Mouse (Mus musculus): ENCODE data around the gene Rab6b. TPM values are rescaled to one million over a fixed set of nuclear protein-coding genes. Genes with fewer than 3 reads are reported as not detected.
A peak's percentile ranks its signal among the peaks of the same experiment; 100 is the strongest.

Gene Rab6b
- polyA plus RNA-seq, 1 experiment from 2014 or later = 7.3 TPM

DNA sequence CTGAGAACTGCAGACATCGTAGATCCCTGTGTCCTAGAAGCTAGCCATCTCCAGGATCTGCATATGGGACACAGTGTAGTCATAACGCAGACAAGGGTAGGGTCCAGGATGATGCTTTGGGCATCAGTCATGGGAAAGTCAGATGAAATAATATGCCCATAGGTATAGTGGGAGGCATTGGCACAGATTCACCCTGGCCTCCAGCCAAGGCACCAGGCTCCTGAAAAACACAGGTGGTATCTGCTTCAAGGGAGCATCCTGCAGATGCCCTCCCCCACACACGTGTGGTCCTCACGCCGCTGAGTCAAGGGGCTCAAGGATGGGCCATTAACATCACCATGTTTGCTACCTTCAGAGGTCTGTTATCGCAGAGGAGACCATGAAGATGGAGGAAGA is 39.4 kb upstream of the Rab6b start:
- Histone ChIP-seq H3K27me3 (ENCODE audit: insufficient read depth, low read length) (no peaks in the 10 kb centered on the region), H3K4me3 (replicated peaks; ENCODE audit: low read depth, low read length) (no peak overlapping the region), H3K4me1 (replicated peaks; ENCODE audit: insufficient read depth, low read length) (peaks cover under 1% of the 10 kb centered on the region; the same call in 1 of the 2 replicates), H3K4me2 (ENCODE audit: low read length) (no peak overlapping the region), H3K36me3 (ENCODE audit: insufficient read depth, low read length) (no peaks in the 10 kb centered on the region), H3K27ac (no peak overlapping the region), H3K9me3 (replicated peaks; ENCODE audit: low read length) (no peaks in the 10 kb centered on the region), H3K9ac (ENCODE audit: low read depth, low read length) (no peak overlapping the region)
- no peak for DNase-seq (ENCODE audit: low spot score)
- 80% methylated on average over 6 of the region's 6 CpGs for WGBS
- ATAC-seq (replicated peaks; ENCODE audit: low FRiP score, low read depth) = no peak
- TF ChIP-seq CTCF (IDR thresholded peaks at IDR 0.05; ENCODE audit: low read depth) = no peak

DNA sequence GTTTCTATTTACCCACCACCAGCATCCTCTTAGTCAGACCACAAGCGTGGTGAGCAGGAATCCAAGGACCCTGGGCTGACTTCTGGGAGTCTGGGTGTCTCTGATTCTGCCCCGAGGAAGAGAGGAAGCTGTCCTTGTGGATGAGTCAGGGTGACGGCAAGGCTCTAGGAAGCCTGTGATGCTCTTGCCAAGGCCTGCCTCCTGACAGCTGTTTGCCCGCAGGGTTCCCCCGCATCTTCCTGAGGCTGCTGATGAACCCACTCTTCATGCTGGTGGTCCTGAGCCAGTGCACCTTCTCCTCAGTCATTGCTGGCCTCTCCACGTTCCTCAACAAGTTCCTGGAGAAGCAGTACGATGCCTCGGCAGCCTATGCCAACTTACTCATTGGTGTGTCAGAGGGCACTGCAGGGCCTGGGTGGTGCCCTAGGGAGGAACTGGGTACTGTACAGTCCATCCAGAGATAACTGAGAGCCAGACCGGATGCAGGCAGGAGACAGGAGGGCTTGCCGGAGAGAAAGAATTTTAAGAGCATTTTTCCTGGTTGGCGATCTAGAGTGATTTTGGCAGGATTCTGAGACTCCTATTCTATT is 38.6 kb upstream of the Rab6b start:
- no peak overlapping the region for H3K4me2 ChIP-seq (ENCODE audit: low read length)
- no peak for ATAC-seq (replicated peaks; ENCODE audit: low FRiP score, low read depth)
- WGBS = 79% methylated on average over 11 of the region's 11 CpGs
- H3K4me3 ChIP-seq (replicated peaks; ENCODE audit: low read depth, low read length) = no peak overlapping the region
- no peak overlapping the region for H3K9ac ChIP-seq (ENCODE audit: low read depth, low read length)
- H3K36me3 ChIP-seq (ENCODE audit: insufficient read depth, low read length) = no peaks in the 10 kb centered on the region
- H3K27me3 ChIP-seq (ENCODE audit: insufficient read depth, low read length) = no peaks in the 10 kb centered on the region
- DNase-seq (ENCODE audit: low spot score) = no peak
- H3K9me3 ChIP-seq (replicated peaks; ENCODE audit: low read length) = no peaks in the 10 kb centered on the region
- TF ChIP-seq CTCF (IDR thresholded peaks at IDR 0.05; ENCODE audit: low read depth) = no peak
- peaks cover 3% of the 10 kb centered on the region; the same call in 1 of the 2 replicates for H3K4me1 ChIP-seq (replicated peaks; ENCODE audit: insufficient read depth, low read length)
- no peak overlapping the region for H3K27ac ChIP-seq

DNA sequence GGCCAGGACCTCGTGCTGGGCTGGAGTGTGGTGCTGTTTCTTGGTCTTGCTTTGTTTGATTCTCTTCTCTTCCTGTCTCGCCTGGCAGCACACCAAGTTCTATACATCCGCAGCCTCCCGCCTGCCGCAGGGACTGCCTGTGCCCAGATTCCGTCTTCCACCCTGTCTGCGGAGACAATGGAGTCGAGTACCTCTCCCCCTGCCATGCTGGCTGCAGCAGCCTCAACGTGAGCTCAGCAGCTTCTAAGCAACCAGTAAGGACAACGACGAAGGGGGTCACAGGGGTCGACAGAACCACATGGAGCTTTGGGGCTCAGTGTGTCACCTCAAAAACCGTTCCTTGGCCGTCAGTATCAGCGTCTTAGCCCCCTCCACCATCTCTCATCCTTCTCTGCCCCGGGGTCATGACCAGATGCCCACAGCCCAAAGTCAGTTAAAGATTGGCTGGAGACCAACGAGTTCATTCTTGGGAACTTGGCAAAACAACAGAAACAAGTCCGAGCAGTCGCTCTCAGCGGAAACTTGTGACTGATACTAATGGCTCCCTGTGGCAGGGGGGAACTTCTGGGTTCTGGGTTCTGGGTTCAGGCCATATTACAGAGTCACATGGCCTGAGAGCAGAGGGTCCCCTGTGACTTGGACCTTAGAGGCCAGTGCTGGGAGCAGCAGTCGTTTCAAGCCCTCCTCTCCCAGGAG is 34.6 kb upstream of the Rab6b start:
- 61% methylated on average over 21 of the region's 21 CpGs for WGBS
- no peak overlapping the region for H3K4me2 ChIP-seq (ENCODE audit: low read length)
- H3K9ac ChIP-seq (ENCODE audit: low read depth, low read length) = no peak overlapping the region
- no peak overlapping the region; the same call in none of the 2 replicates for H3K27ac ChIP-seq
- peak; percentile 62 for DNase-seq (ENCODE audit: low spot score)
- no peaks in the 10 kb centered on the region for H3K36me3 ChIP-seq (ENCODE audit: insufficient read depth, low read length)
- H3K4me1 ChIP-seq (replicated peaks; ENCODE audit: insufficient read depth, low read length) = peaks cover 3% of the 10 kb centered on the region; the same call in 1 of the 2 replicates
- no peak overlapping the region for H3K4me3 ChIP-seq (replicated peaks; ENCODE audit: low read depth, low read length)
- no peak for ATAC-seq (replicated peaks; ENCODE audit: low FRiP score, low read depth)
- TF ChIP-seq CTCF (IDR thresholded peaks at IDR 0.05; ENCODE audit: low read depth) = no peak
- H3K9me3 ChIP-seq (replicated peaks; ENCODE audit: low read length) = no peaks in the 10 kb centered on the region
- no peaks in the 10 kb centered on the region for H3K27me3 ChIP-seq (ENCODE audit: insufficient read depth, low read length)

DNA sequence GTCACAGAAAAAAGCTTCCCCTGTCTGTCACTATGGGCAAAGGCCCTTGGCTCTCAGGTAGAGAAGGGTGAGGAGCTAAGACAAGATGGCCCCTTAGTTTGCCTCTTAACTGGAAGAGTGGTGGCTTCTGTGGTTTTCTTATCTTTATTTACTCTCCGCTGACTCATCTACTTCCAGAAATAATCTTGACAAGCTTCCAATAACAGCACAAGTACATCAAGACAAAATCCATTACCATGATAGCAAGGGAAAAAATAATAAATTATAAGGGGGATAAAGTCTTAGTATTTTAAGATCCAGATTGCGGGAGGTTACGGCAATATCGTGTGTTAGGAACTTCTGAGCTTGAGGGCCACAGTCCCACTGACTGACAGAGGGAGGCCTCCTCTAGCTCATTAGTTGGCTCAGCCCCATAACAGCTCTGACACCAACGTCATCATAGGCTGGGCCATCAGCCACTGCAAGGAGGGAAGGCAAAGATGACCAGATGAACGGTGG is 33.3 kb upstream of the Rab6b start:
- no peaks in the 10 kb centered on the region for H3K9me3 ChIP-seq (replicated peaks; ENCODE audit: low read length)
- TF ChIP-seq CTCF (IDR thresholded peaks at IDR 0.05; ENCODE audit: low read depth) = no peak
- H3K27ac ChIP-seq = no peak overlapping the region
- ATAC-seq (replicated peaks; ENCODE audit: low FRiP score, low read depth) (no peak), DNase-seq (ENCODE audit: low spot score) (peak; percentile 76)
- H3K4me3 ChIP-seq (replicated peaks; ENCODE audit: low read depth, low read length) = no peak overlapping the region
- no peak overlapping the region for H3K4me2 ChIP-seq (ENCODE audit: low read length)
- no peaks in the 10 kb centered on the region for H3K27me3 ChIP-seq (ENCODE audit: insufficient read depth, low read length)
- 72% methylated on average over 6 of the region's 6 CpGs for WGBS
- H3K4me1 ChIP-seq (replicated peaks; ENCODE audit: insufficient read depth, low read length) = 0 out of 2 replicates have a peak, but pooled peaks cover 3% of the 10 kb centered on the region
- no peak overlapping the region for H3K9ac ChIP-seq (ENCODE audit: low read depth, low read length)
- H3K36me3 ChIP-seq (ENCODE audit: insufficient read depth, low read length) = no peaks in the 10 kb centered on the region

DNA sequence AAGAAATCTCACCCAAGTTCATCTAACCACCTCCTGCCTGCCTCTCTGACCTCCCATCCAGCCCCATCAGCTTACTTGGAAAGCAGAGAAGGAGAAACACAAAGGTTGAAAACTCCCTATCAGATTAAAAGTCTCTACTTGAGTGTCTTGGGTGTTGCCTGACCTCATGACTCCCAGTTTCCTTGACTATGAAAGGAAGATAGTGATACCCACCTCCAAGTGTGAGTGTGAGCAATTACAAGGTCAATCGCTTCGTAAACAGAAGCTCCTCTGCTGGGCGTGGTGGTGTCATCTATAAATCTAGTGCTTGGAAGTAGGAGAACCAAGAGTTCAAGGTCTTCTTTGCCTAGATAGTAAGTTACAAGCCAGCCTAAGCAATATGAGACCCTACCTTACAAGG is 31.4 kb upstream of the Rab6b start:
- Histone ChIP-seq H3K36me3 (ENCODE audit: insufficient read depth, low read length) (no peaks in the 10 kb centered on the region), H3K9me3 (replicated peaks; ENCODE audit: low read length) (no peaks in the 10 kb centered on the region), H3K9ac (ENCODE audit: low read depth, low read length) (no peak overlapping the region), H3K4me1 (replicated peaks; ENCODE audit: insufficient read depth, low read length) (0 out of 2 replicates have a peak, but pooled peaks cover 3% of the 10 kb centered on the region), H3K27me3 (ENCODE audit: insufficient read depth, low read length) (no peaks in the 10 kb centered on the region), H3K4me2 (ENCODE audit: low read length) (no peak overlapping the region), H3K4me3 (replicated peaks; ENCODE audit: low read depth, low read length) (no peak overlapping the region), H3K27ac (no peak overlapping the region)
- DNase-seq (ENCODE audit: low spot score) = no peak
- no peak for ATAC-seq (replicated peaks; ENCODE audit: low FRiP score, low read depth)
- no peak for TF ChIP-seq CTCF (IDR thresholded peaks at IDR 0.05; ENCODE audit: low read depth)
- 68% methylated on average over 3 of the region's 3 CpGs for WGBS

DNA sequence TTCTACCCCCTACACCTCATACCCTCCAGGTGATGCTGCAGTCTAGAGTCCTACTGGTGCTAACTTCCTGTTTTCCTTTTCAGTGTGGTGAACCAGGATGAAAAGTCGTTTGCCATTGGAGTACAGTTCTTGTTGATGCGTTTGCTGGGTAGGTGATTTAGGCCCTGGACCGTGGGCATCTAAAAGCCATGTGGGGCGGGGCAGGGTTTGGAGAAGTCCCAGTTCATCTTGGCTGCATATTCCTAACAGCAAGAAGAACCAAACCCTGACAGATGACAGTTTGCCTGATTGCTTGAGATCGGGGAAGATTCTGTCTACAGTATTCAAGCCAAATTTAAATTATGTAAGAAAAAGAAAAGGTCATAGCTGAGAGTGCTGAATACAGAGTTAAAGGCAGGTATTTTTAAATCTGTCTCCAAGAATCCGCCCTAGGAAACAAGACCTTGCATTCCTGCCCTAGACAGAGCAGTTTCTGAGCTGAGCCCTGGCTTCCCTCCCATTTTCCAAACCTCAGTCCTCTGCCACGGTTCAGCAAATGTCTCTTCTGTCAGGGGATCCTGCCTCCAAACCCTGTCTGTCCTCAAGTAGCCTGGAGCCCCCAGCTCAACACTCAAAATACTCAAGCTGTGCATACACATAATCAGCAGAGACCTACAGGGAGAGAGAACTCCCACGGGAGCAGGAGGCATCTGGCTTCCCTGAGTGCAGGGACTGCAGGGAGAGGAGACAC is 29.2 kb upstream of the Rab6b start:
- Histone ChIP-seq H3K27ac (no peak overlapping the region), H3K4me3 (replicated peaks; ENCODE audit: low read depth, low read length) (no peak overlapping the region), H3K27me3 (ENCODE audit: insufficient read depth, low read length) (no peaks in the 10 kb centered on the region), H3K36me3 (ENCODE audit: insufficient read depth, low read length) (no peaks in the 10 kb centered on the region), H3K4me2 (ENCODE audit: low read length) (no peak overlapping the region), H3K4me1 (replicated peaks; ENCODE audit: insufficient read depth, low read length) (0 out of 2 replicates have a peak, but pooled peaks cover under 1% of the 10 kb centered on the region), H3K9me3 (replicated peaks; ENCODE audit: low read length) (no peaks in the 10 kb centered on the region), H3K9ac (ENCODE audit: low read depth, low read length) (no peak overlapping the region)
- 61% methylated on average over 8 of the region's 8 CpGs for WGBS
- no peak for TF ChIP-seq CTCF (IDR thresholded peaks at IDR 0.05; ENCODE audit: low read depth)
- no peak for ATAC-seq (replicated peaks; ENCODE audit: low FRiP score, low read depth)
- no peak for DNase-seq (ENCODE audit: low spot score)

All from kidney, postnatal 0 days (tissue).